Mouse (Mus musculus) thymus, postnatal 0 days (tissue): ENCODE results near the gene Mtch1. TPM values are rescaled to one million over a fixed set of nuclear protein-coding genes. Genes with fewer than 3 reads are reported as not detected.
"Not testable (repeated sequence)": the region's sequence is repeated elsewhere in the genome, so short reads cannot be mapped to it uniquely, and the experiment has no call there.

Experiments used
- DNase-seq: peaks from one replicate; pipeline ENCODE4 v3.0.0-alpha.2; 2015; ENCODE audit warnings: low spot score
- polyA plus RNA-seq: library from polyadenylated mRNA; unstranded; fragments of >200 nt; fragmentation: Nextera tagmentation; extraction: Ambion mirVana; gene quantifications from 2 replicates; pipeline ENCODE4 v1.2.1, GENCODE M21; 2015

Gene Mtch1
- polyA plus RNA-seq, 1 experiment from 2014 or later = 154 TPM

DNA sequence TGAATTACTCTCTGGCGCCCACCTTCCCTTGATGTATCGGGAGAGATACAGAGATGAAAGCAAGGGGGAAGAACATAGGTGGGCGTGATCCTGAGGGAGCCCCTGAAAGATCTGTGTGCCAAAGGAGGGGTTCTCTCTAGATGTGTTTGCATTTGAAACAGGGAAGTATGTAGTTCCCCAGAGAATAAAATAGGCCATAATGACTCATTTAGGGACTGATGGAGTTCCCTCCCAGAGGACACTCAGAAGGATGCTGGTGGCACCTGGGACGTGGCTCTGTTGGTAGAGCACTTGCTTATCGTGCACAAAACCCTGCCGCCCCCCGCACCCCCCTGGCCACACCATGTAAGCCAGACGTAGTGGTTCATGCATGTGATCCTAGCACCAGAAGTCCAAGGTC lies 15.4 kb upstream of the Mtch1 start:
- no peak for DNase-seq

DNA sequence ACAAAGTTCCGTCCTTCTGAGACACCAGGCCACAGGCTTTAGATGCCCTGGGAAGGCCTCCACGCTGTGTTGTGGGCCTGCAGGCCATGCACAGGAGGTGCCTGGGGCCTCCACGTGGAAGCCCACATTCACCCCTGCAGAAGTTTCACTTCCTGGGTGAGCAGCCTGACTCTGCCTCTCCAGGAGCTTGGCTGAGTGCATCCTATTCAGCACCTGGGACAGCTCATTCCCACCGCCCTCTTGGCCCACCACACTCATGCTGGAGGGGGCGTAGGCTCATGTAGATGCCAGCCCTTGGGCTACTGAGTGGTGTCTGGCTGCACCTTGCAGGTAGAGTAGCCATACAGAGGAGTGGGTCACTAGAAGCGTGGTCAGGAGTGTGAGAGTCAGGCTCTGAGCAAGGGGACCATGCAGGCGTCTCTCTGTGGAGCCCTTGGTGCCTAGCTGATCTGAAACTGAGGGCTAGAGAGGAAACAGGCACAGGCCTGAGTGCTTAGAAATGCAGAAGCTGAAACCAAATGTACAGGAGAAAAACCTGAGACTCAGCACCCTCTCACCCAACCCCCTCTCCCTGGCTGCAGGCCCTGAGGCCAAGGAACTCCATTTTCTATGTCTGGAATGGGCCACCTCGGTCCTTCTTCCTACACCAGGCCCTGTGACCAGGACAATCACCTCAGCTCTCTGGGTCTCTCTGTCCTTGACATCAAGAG lies 14.4 kb upstream of the Mtch1 start:
- peak; percentile 66 for DNase-seq

DNA sequence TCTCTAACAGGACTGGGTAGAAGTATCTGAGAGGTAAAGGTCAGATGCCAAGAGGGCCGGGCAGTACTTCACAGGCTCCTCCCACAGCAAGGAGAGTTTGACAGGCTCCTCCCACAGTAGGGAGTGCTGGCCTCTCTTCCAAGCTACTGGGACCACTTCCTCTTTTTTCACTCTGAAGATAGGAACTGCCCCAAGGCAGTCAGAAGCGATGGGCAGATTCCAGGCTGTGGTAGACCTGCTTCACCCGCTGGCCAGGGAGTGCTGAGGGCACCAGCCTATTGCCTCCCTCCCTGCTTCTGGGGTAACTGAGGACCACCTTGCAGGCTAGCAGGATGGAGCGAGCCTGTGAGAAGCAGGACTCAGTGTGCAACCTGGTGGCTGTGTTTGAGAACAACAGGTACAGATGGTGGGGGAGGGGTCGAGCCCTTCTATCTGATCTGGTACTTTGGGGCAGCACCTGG lies 13.1 kb upstream of the Mtch1 start, which contains the start of gene Fgd2:
TSS of gene Fgd2 (plus strand) at position 154 of the 461 bp plus-strand sequence.
- peak; percentile 31 for DNase-seq

DNA sequence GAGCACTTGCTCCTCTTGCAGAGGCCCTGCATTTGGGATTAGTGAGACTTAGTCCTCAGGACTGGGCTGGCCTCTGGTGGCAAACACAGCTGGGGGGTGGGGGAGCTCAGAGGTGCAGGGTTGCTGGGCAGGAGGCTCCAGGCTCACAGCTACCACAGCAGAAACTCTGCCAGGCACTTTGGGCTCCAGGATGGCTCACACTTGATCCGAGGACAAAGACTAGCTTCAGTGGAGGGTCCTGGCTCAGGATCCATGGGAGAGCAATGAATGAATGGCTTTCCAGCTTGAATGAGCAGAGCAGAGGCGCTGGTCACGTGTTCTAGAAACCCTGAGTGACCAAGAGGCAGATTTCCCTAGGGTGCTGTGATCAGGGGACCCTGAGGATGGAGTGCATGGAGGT lies 11.2 kb upstream of the Mtch1 start:
- DNase-seq = no peak

DNA sequence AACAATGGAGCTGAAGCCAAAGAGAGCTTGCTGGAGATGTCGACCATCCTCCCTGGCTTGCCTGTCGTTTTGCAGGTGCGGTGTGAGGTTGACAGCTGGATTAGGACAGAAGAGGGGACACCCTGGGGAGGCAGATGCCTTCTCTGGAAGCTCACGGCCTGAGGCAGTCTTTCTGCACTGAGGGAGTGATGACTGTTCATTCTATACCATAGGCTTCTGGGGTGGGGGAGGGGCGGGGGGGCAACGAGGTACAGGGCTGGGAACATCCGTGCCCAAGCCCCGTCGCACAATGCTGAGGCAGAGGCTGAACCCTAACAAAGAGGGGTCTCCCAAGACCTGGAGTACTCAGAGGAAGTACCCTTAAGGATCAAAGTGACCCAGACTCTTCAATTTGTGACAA lies 9.1 kb upstream of the Mtch1 start:
- no peak for DNase-seq

DNA sequence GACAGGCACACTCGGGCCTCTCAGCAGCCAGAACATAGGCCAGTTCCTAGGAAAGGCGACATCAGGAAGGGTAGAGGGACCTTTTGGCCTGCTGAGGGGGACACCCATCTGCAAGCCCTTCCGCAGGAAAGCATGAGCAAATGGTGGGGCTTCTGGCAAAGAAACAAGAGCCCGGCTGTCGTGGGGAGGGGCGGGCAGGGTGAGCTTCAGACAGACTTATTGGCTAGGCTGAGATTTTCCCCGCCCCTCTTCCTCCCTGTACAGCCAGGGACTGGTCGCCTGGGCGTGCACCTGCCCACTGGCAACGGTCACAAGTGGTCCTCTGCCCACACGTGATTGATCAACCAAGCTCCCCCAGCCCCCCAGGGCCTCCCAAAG lies 8.7 kb upstream of the Mtch1 start:
- no peak for DNase-seq

DNA sequence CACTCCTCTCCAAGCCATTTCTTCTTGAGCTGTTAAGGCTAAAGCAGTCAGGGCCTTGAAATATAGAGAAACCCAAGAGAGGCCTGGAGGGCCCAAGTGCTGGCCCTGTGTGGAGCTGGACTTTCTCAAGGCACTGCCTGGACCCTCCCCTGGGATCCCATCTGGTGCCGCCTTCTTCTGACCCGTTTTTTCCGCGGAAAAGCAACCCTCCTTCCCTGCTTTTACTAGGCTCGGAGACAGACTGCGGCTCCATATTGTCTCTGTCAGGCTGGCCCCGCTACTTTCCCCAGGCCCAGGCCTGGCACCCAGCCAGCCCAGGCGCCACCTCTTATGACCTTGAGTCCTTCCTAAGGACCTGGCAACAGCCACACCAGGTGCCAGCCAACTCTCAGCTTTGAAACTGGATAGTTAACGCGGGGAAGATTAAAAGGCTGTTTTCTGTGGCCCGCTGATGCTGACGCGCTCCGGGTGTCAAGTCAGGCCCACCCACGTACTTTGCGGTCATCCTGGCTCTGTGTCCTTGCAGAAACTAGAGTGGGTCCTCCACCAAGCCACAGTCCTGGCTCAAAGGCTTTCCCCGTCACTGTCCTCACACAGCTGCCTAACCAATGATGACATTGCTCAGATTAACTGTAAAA lies 8.2 kb upstream of the Mtch1 start:
- no peak for DNase-seq

DNA sequence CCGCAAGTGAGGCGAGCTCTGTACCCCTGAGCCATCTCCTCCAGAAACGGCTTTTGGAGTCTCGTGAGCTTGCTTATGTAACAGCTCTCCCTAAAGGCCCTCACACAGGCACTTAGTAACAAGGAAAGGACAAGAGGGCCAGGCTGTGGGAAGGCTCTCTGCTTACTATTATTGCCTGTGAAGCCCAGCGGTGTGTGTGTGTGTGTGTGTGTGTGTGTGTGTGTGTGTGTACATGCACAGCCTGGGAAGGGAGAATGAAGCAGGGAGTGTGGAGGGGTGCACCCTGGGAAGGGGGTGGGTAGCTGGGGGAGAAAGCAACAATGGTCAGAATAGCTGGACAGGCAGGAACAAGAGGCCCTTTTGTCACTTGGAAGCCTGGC lies 7.7 kb upstream of the Mtch1 start:
- no peak for DNase-seq

DNA sequence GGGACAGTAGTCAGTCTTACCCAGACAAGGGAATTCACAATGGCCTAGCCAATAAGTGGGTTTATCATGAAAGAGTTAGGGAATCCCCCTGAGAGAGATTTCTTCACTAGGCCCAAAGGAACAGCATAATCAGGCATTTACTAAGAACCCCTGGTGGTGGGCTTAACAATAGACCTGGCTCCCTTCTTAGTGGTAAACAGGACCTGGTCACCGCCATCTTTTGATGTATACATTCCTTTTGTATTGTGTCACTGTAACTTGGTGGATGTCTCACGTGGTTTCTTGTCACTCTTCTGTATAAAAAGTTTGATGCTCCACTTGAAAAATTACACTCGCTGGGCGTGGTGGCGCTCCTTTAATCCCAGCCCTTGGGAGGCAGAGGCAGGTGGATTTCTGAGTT lies 3.3 kb upstream of the Mtch1 start:
- not testable (repeated sequence) for DNase-seq

DNA sequence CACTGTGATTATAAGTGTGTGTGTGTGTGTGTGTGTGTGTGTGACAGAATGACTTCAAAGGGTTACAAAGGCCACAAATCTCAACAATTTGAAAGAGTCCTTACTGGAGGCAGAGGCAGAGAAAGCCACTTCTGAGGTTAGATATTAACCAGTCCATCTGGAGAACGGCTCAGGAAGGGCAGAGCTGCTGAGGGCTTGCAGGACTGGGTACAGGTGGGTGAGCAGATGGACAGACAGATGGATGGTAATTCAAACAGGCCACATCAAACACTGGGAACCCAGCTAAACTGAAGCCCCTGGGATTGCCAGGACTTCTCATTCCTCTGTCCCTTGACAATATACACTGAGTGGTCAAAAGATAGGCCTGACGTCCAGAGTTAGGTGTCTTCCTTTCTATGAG lies 1.3 kb upstream of the Mtch1 start:
- no peak for DNase-seq

DNA sequence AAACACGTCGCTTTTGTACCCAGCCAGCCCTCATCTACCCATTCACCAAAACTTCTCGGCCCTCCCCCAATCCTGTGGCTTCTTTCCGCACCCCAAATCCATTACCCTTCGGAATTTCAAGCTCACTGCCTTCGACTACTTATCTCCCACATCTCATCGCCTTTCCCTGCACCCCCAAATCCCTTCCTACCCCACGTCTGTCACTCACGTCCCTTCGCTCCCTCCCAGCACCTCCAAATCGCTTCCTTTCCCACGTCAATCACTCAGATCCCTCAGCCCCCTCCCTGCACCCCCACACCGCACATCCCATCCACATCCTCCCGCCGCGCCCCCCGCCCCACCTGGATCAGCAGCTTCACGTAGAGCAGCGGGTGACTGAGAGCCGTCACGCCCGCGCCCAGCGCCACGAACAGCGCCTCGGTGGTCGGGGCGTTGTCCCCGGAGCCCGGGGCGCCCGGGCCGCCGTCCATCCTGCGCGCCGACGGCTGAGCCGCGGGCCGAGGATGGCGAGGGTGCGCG lies 549 bp downstream of the Mtch1 start:
- no peak for DNase-seq

DNA sequence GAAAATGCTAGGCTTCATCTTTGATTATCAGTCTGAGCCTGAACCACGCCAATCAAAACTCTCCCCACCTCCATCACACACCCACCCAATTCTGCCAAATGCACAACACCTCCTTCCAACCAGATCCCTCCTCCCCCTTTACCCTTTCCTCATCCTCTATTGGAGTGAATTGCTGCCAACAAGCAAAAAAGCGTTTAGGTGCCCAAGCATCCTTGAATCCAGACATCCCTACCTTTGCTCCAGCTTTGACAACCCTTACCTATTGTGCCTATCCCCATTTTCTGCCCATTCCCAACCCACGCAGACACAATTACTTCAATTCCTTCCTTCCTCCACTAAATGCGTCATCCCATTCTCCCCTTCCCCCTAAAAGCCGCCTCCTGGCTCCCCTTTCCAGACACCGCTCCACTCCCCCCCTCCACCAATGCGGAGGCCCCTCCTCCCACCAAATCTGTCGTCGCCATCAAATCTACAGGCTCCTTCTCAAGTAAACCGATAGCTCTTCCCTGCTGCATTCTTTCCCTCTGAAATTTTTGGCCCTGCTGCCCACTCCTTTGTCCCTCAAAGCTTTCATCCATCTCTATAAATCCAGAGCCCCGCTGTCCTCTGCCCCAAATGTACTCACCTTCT lies 1.1 kb downstream of the Mtch1 start:
- DNase-seq = peak; percentile 4

DNA sequence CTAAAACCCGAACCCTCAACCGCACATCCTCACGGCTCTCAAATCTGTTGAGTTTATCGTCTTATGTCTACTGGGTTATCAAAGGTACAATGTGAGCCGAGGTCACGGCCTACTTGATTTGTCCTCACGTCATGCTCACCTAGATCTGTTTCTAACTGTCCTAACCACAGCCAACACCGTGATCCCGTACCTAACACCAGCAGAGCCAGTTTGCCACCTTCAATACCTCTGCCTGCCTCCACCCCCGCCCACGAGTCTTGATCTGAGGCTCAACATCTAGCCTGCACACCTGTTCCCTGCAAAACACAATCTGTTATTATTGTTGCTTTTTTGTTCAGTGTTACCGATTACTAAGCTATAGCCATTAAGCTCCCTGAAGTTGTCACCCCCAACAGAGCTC lies 2.5 kb downstream of the Mtch1 start:
- no peak for DNase-seq

DNA sequence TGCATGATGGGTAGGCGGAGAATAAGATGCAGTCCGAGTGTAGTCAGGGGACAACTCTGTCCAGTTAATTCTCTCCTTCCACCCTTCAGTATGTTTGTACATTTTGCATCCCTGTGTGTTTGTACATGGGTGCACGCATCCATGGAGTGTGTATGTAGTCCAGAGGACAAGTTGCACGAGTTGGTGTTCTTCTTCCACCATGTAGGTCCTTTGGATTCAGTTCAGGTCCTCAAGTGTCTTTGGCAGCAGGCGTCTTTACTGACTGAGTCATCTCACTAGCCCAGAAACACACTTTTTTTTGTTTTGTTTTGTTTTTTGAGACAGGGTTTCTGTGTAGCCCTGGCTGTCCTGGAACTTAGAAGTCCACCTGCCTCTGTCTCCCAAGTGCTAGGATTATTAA lies 4.5 kb downstream of the Mtch1 start:
- no peak for DNase-seq

DNA sequence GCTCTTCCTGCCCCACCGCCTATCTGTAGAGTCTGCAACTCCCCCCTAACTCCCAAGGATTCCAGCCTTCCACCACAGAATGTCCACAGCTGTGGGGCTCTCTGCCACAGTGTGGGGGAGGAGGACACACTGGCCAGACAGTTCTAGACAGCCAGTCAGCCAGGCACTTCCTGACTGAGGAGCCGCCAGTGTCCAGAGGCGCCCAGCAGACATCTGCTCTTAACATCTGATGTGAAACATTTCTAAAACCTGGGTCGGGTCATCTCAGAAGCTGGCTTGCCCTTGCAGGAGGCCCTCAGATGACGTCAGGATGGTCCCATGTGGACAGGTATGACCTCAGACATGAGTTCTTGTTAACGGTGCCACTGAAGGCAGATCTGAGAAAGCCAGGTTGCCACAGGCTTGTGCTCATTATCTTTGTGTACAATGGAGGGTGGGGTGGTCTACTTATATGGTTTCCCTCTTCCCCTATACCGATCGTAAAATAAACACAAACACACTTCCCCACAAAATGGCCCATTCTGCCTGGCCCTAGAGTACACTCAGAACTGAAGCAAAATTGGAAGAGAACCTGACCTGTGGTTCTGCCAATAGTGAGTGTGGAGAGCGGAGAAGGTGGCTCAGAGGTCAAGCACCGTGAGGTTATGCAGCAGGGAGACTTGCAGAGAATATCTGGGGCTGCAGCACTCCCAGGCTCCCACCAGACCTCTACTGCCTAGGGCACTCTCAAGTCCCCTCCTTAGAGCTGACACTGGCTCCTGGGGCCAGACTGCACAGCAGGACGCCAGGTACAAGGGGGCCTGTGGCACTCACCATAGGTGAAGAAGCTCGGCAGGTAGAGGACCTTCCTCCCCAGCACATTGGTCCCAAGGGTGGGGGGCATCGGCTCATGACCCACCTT lies 5.5 kb downstream of the Mtch1 start:
- DNase-seq = no peak

DNA sequence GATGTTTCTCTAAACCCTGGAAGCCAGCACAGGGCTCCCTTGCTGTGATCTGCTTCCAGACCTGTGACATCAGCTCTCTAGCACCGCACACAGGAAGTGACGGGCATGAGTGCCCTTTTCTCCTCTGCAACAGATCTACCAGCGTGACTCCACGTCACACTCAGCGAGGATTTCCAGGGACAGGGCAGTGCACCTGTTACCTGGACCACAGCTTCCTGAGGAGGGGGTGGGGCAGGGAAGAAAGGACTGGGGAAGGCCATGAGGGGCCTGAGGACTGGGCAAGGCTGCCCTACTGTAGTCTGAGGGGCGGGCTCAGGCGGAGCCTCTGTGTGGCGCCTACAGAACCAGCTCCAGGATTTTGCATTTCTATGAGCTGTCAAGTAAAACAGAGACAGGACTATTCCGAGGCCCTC lies 6.1 kb downstream of the Mtch1 start:
- DNase-seq = peak; percentile 82

DNA sequence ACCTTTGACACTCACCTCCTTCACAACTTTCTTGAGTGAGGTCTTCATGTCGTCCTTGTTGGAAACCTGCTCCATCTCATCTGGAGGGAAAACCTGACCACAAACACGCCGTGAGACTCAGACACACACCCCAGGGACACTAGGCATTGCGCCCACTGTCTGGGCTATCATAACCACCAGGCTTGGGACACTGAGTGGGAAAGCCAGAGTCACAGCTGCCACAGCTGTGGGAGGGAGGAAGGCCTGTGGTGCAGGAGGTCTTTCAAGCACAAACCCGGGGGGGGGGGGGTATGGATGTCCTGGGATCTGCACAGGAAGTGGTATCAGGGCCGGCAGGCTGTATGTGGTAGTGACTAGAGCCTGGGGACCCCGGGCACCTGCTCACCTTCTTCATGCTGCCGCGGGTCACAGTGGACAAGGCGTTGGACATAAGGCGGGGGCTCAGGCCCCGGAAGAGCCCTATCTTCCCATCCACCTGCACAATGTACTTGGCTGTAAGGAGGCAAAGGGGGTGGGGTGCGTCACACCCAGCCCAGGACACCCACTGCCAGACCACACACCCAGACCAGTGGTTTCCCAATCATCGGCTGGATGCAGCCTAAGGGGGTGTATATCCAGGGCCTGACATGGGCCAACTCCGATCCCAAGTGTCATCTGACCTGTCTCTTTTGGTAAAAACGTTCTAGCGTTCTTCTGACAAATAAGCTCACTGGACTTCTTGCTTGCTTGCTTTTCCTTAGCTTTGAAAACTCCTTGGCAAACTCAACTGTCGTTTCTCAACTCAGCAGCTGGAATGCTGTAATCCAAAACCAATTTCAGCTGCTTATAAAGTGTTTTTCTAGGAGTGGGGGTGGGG lies 7.1 kb downstream of the Mtch1 start:
- peak; percentile 50 for DNase-seq

DNA sequence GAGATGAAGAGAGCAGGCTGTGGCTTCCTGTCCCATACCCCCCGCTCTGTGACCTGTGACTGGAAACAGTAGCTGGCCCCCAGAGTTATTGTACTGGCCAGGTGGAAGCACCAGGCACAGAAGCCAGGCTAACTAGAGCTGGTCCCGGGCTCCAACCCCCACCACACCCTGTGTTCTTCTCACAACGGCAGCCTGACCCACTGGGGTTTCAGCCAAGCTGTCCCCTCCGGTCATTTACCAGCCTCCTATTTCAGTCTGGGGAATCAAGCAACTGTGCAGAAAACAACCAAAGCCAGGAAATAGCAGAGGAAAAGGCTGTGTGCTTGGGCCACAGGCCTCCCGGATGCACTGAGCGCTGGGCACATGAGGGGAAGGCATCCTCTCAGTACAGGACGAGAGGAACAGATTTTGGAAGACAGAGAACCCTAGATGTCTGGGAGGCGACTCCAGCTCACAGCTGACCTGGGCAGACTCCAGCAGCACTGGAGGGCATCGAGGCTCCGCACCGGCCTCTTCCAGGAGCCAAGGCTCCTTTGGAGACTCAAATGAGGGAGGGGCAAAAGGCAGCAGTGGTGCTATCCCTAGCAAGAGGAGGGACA lies 8.5 kb downstream of the Mtch1 start:
- no peak for DNase-seq

DNA sequence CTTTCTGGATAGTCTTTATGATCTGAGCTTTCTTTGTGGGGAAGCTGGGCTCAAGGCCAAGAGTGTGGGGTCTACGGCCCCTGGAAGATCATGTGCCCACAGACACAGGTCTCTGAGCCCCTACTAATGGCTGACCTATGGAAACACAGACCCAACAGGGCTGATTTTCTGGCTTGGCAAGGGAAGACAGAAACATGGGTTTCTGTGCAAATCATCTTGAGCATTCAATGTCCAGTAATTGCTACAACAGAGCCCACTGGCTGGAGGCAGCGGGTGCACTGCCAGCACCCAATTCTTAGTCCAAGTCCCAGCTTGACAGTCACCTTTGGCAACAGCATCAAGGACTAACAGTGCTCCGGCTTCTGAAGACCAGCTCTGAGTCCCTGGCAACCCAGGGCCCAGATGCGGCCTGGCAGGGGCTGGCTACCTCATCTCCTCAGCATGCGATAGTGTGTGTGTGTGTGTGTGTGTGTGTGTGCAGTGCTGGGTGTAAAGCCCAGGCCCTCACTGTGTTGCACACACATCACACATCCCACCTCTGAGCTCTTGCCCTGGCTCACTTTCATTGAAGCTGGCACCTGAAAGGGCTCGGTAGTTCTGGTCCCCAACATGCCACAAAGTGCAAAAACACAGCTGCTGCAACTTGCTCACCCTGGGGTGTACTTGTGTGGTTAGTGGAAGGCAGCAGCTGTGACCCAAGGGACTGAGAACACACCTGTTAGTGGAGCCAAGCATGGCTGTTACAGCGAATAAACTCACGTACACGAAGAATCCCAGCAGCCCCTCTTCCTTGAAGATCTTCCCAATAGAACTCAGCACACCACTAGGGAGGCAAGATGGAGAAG lies 9.5 kb downstream of the Mtch1 start:
- peak; percentile 92 for DNase-seq
